ENCODE assay signal across 8 mouse cellular contexts in the genomic region with DNA sequence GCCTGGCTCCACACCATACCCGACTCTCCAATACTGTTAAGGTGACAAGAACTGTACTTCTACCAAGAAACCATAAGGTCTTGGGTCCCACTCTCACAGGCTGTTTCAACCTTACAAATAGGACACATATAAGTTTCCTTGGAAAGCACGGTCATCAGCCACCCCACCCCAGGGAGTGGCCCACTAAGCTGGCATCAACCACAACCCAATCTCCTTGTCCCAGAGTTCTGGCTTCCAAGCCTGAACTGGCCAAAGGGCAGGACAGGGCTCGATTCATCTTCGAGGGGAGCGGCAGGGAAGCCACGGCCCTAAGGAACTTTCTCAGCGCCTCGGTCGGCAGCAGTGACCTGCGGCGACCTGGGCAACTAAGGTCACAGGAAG. TPM values are rescaled to one million over a fixed set of nuclear protein-coding genes. Genes with fewer than 3 reads are reported as not detected.
DNase-seq lines count a peak whose midpoint lies in the region; ATAC-seq lines count a peak whose summit lies in the region.

No protein-coding gene starts in this region.

- peaks cover 15% of the 10 kb centered on the region for H3K4me1 ChIP-seq in kidney, embryonic 16.5 days (ENCODE audit: insufficient read depth, low read length)
- H3K4me1 ChIP-seq in forebrain, embryonic 13.5 days, result peaks cover 23% of the 10 kb centered on the region
- peaks cover 43% of the 10 kb centered on the region for H3K4me1 ChIP-seq in liver, embryonic 13.5 days (replicated peaks)

- peak overlapping the region; percentile 76 for H3K4me2 ChIP-seq in kidney, embryonic 16.5 days (replicated peaks; ENCODE audit: low read depth, low read length)
- H3K4me2 ChIP-seq in forebrain, embryonic 13.5 days, result peak overlapping the region; percentile 94
- H3K4me2 ChIP-seq in liver, embryonic 13.5 days, result peak overlapping the region; percentile 74

- H3K9me3 ChIP-seq in kidney, embryonic 16.5 days (ENCODE audit: low read length), result no peaks in the 10 kb centered on the region
- no peaks in the 10 kb centered on the region for H3K9me3 ChIP-seq in forebrain, embryonic 13.5 days (replicated peaks)
- no peaks in the 10 kb centered on the region for H3K9me3 ChIP-seq in liver, embryonic 13.5 days (replicated peaks)

- H3K4me3 ChIP-seq in kidney, embryonic 16.5 days (ENCODE audit: low read length), result peak overlapping the region; percentile 94
- peak overlapping the region; percentile 82 for H3K4me3 ChIP-seq in forebrain, embryonic 13.5 days
- H3K4me3 ChIP-seq in liver, embryonic 13.5 days (replicated peaks), result peak overlapping the region; percentile 77

- H3K36me3 ChIP-seq in kidney, embryonic 16.5 days (ENCODE audit: insufficient read depth, low read length), result peaks cover 8% of the 10 kb centered on the region; the same call in 1 of the 2 replicates
- H3K36me3 ChIP-seq in forebrain, embryonic 13.5 days (ENCODE audit: poor library complexity, severe bottlenecking), result peaks cover 11% of the 10 kb centered on the region
- H3K36me3 ChIP-seq in liver, embryonic 13.5 days, result peaks cover 13% of the 10 kb centered on the region

- no peak for DNase-seq in kidney, adult 9 months
- DNase-seq in adipocyte (ENCODE audit: low spot score), result peak; percentile 50
- DNase-seq in liver, embryonic 13.5 days, result no peak
- DNase-seq in right cerebral cortex, postnatal 14 days, result no peak
- no peak for DNase-seq in spleen, adult 12 weeks (ENCODE audit: low spot score)

- peak overlapping the region; percentile 89 for H3K9ac ChIP-seq in kidney, embryonic 16.5 days (replicated peaks; ENCODE audit: low read length)
- H3K9ac ChIP-seq in forebrain, embryonic 13.5 days, result peak overlapping the region; percentile 89
- H3K9ac ChIP-seq in liver, embryonic 13.5 days, result peak overlapping the region; percentile 83

- H3K27ac ChIP-seq in kidney, embryonic 16.5 days (ENCODE audit: low read length), result peak overlapping the region; percentile 82
- H3K27ac ChIP-seq in forebrain, embryonic 13.5 days, result peak overlapping the region; percentile 79
- 0 out of 2 replicates have a peak overlapping the region, but pooled peaks have one; percentile 61 for H3K27ac ChIP-seq in liver, embryonic 13.5 days

- 5% methylated on average over 11 of the region's 11 CpGs for WGBS in kidney, embryonic 16.5 days
- 7% methylated on average over 11 of the region's 11 CpGs for WGBS in forebrain, embryonic 13.5 days
- WGBS in liver, embryonic 13.5 days (ENCODE audit: insufficient replicate concordance), result 4% methylated on average over 11 of the region's 11 CpGs

- peak; percentile 8; the same call in 1 of the 2 replicates for ATAC-seq in kidney, embryonic 16.5 days (ENCODE audit: low FRiP score, low TSS enrichment)
- no peak for ATAC-seq in forebrain, embryonic 13.5 days
- peak; percentile 24 for ATAC-seq in liver, embryonic 13.5 days (ENCODE audit: low read depth)
- ATAC-seq in granulocyte monocyte progenitor cell, adult 5-6 weeks (replicated peaks; ENCODE audit: poor library complexity, severe bottlenecking), result no peak

- H3K27me3 ChIP-seq in kidney, embryonic 16.5 days (ENCODE audit: insufficient read depth, low read length), result no peaks in the 10 kb centered on the region
- H3K27me3 ChIP-seq in forebrain, embryonic 13.5 days, result no peaks in the 10 kb centered on the region
- H3K27me3 ChIP-seq in liver, embryonic 13.5 days, result no peaks in the 10 kb centered on the region

RNA-seq across cellular contexts. Expression of gene Letm1, which starts 0.7 kb away (rescaled TPM):
- polyA plus RNA-seq in kidney, embryonic 16.5 days (2015; fragmentation: Nextera tagmentation; extraction: Ambion mirVana), result 47.0 and 49.5 TPM in 2 replicates
- 47.5 and 50.4 TPM in 2 replicates for polyA plus RNA-seq in forebrain, embryonic 13.5 days (2015; fragmentation: Nextera tagmentation; extraction: Ambion mirVana)
- 23.5 and 24.7 TPM in 2 replicates for polyA plus RNA-seq in liver, embryonic 13.5 days (2015; fragmentation: Nextera tagmentation; extraction: Ambion mirVana)
- total RNA-seq in granulocyte monocyte progenitor cell, adult 5-6 weeks (2014; fragmentation: Nextera tagmentation), result 24.5 and 25.3 TPM in 2 replicates
- 19.9 and 22.3 TPM in 2 replicates for total RNA-seq in granulocyte monocyte progenitor cell, adult 5-6 weeks (2017)

RNA-seq across cellular contexts. Expression of gene Nsd2, which starts 38.6 kb away (rescaled TPM):
- 40.2 and 46.6 TPM in 2 replicates for polyA plus RNA-seq in kidney, embryonic 16.5 days (2015; fragmentation: Nextera tagmentation; extraction: Ambion mirVana)
- polyA plus RNA-seq in forebrain, embryonic 13.5 days (2015; fragmentation: Nextera tagmentation; extraction: Ambion mirVana), result 83.8 and 86.8 TPM in 2 replicates
- polyA plus RNA-seq in liver, embryonic 13.5 days (2015; fragmentation: Nextera tagmentation; extraction: Ambion mirVana), result 23.6 and 27.3 TPM in 2 replicates
- total RNA-seq in granulocyte monocyte progenitor cell, adult 5-6 weeks (2014; fragmentation: Nextera tagmentation), result 108 and 109 TPM in 2 replicates
- 108 and 136 TPM in 2 replicates for total RNA-seq in granulocyte monocyte progenitor cell, adult 5-6 weeks (2017)

Comparison
In these comparisons a context has a peak if more than half of its experiments do, and no peak if none do; other contexts are left out.
1. ATAC-seq: peak in kidney, embryonic 16.5 days (single experiment) and liver, embryonic 13.5 days (single experiment); none in forebrain, embryonic 13.5 days (single experiment) and granulocyte monocyte progenitor cell, adult 5-6 weeks (single experiment).
2. Peak in every context shown above with its lines, with median percentiles within 50 percentile points of each other: H3K27ac ChIP-seq, H3K4me2 ChIP-seq, H3K4me3 ChIP-seq and H3K9ac ChIP-seq.